Mouse (Mus musculus) heart, embryonic 16.5 days (tissue): Measurements from ENCODE around the gene Tacc2. TPM values are rescaled to one million over a fixed set of nuclear protein-coding genes. Genes with fewer than 3 reads are reported as not detected.

Source experiments
- ATAC-seq: fragments of 200-750 bp; cut with Nextera tagmentation; replicated peaks from 2 replicates; pipeline ENCODE4 v1.8.0; 2017; ENCODE audit warnings: moderate number of reproducible peaks; ENCODE audit not compliant: insufficient read depth, low FRiP score; ENCODE audit errors: extremely low read depth
- H3K27ac ChIP-seq: fragments of 300-500 bp; sonication (generic); 2 replicates; pipeline ENCODE4 v1.5.1; 2014; ENCODE audit warnings: mild to moderate bottlenecking, low read length, control low read depth, moderate library complexity
- H3K27me3 ChIP-seq: fragments of 300-500 bp; sonication (generic); 2 replicates; pipeline ENCODE4 v1.6.1; 2014; ENCODE audit warnings: low read length, mixed read lengths; ENCODE audit not compliant: control insufficient read depth, insufficient read depth
- H3K36me3 ChIP-seq: fragments of 300-500 bp; sonication (generic); 2 replicates; pipeline ENCODE4 v1.6.1; 2014; ENCODE audit not compliant: control insufficient read depth, insufficient read depth
- H3K4me1 ChIP-seq: fragments of 300-500 bp; sonication (generic); 2 replicates; pipeline ENCODE4 v1.6.1; 2014; ENCODE audit warnings: low read length, mixed read lengths; ENCODE audit not compliant: control insufficient read depth, insufficient read depth
- H3K4me2 ChIP-seq: fragments of 300-500 bp; sonication (generic); 2 replicates; pipeline ENCODE4 v1.6.1; 2014; ENCODE audit warnings: low read depth, mild to moderate bottlenecking, control low read depth, low read length
- H3K4me3 ChIP-seq: fragments of 300-500 bp; sonication (generic); 2 replicates; pipeline ENCODE4 v1.5.1; 2014; ENCODE audit warnings: mild to moderate bottlenecking, control low read depth, low read length
- H3K9ac ChIP-seq: fragments of 300-500 bp; sonication (generic); 2 replicates; pipeline ENCODE4 v1.6.1; 2014; ENCODE audit warnings: low read length, control low read depth
- H3K9me3 ChIP-seq: fragments of 300-500 bp; sonication (generic); replicated peaks from 2 replicates; pipeline ENCODE4 v1.6.1; 2016; ENCODE audit warnings: low read length; ENCODE audit not compliant: control insufficient read depth
- WGBS: fragments of 180-500 bp; shearing (Covaris S2); extraction: QIAGEN DNeasy Blood & Tissue Kit; methylation state at CpG from one replicate; pipeline ENCODE4 v1.1.7; 2014; 5-methylcytosine and 5-hydroxymethylcytosine counted together
- polyA plus RNA-seq: library from polyadenylated mRNA; unstranded; fragments of >200 nt; fragmentation: Nextera tagmentation; extraction: Ambion mirVana; gene quantifications from 2 replicates; pipeline ENCODE4 v1.2.1, GENCODE M21; 2015

Tacc2 gene
- polyA plus RNA-seq, 1 experiment from 2014 or later, result 47.0 TPM

- Histone ChIP-seq H3K4me1 (peaks cover 64% of the 10 kb centered on the region), H3K27ac (peak overlapping the region; percentile 99)
These were observed 94.1 kb downstream of the Tacc2 start for GRCm38 (mm10) chr7:130671301-130671700.

GRCm38 (mm10) chr7:130673169-130674033, 96.2 kb downstream of the Tacc2 start:
- Histone ChIP-seq H3K27me3 (no peaks in the 10 kb centered on the region), H3K9ac (peak overlapping the region; percentile 74), H3K27ac (peak overlapping the region; percentile 99), H3K4me1 (peaks cover 57% of the 10 kb centered on the region), H3K9me3 (0 out of 2 replicates have a peak, but pooled peaks cover 2% of the 10 kb centered on the region), H3K4me2 (peak overlapping the region; percentile 14; the same call in 1 of the 2 replicates), H3K36me3 (peaks cover 15% of the 10 kb centered on the region), H3K4me3 (no peak overlapping the region)
- 31% methylated on average over 9 of the region's 9 CpGs for WGBS
- ATAC-seq, result peak; percentile 24; the same call in 1 of the 2 replicates

More at GRCm38 (mm10) chr7:130671301-130671700, 94.1 kb downstream of the Tacc2 start:
- 0 out of 2 replicates have a peak, but pooled peaks have one; percentile 4 for ATAC-seq
- H3K27me3 ChIP-seq, result no peaks in the 10 kb centered on the region
- H3K4me3 ChIP-seq, result no peak overlapping the region
- peak overlapping the region; percentile 42 for H3K9ac ChIP-seq
- no peak overlapping the region for H3K4me2 ChIP-seq
- H3K36me3 ChIP-seq, result peaks cover 12% of the 10 kb centered on the region
- WGBS, result 56% methylated on average over 6 of the region's 6 CpGs
- no peaks in the 10 kb centered on the region for H3K9me3 ChIP-seq

- ATAC-seq, result no peak
These were observed 97.3 kb downstream of the Tacc2 start for GRCm38 (mm10) chr7:130674526-130674925.

GRCm38 (mm10) chr7:130676885-130677540, 99.8 kb downstream of the Tacc2 start:
- Histone ChIP-seq H3K4me1 (peaks cover 34% of the 10 kb centered on the region), H3K27ac (no peak overlapping the region), H3K27me3 (no peaks in the 10 kb centered on the region), H3K9me3 (0 out of 2 replicates have a peak, but pooled peaks cover 2% of the 10 kb centered on the region), H3K36me3 (peaks cover 23% of the 10 kb centered on the region), H3K4me3 (no peak overlapping the region), H3K9ac (no peak overlapping the region), H3K4me2 (no peak overlapping the region)
- ATAC-seq, result no peak
- 79% methylated on average over 11 of the region's 11 CpGs for WGBS

More at GRCm38 (mm10) chr7:130674526-130674925, 97.3 kb downstream of the Tacc2 start:
- Histone ChIP-seq H3K4me2 (no peak overlapping the region), H3K27ac (no peak overlapping the region), H3K27me3 (no peaks in the 10 kb centered on the region), H3K9ac (no peak overlapping the region), H3K9me3 (0 out of 2 replicates have a peak, but pooled peaks cover 2% of the 10 kb centered on the region), H3K4me1 (peaks cover 47% of the 10 kb centered on the region), H3K4me3 (no peak overlapping the region), H3K36me3 (peaks cover 21% of the 10 kb centered on the region)
- WGBS, result 71% methylated on average over 9 of the region's 9 CpGs

GRCm38 (mm10) chr7:130677541-130678274, 100.5 kb downstream of the Tacc2 start:
- peak overlapping the region; percentile 57; the same call in 1 of the 2 replicates for H3K27ac ChIP-seq
- H3K36me3 ChIP-seq, result peaks cover 23% of the 10 kb centered on the region
- no peak overlapping the region for H3K4me2 ChIP-seq
- WGBS, result 84% methylated on average over 12 of the region's 12 CpGs
- peaks cover 32% of the 10 kb centered on the region for H3K4me1 ChIP-seq
- H3K9me3 ChIP-seq, result 0 out of 2 replicates have a peak, but pooled peaks cover 2% of the 10 kb centered on the region
- no peaks in the 10 kb centered on the region for H3K27me3 ChIP-seq
- no peak for ATAC-seq
- no peak overlapping the region for H3K9ac ChIP-seq
- no peak overlapping the region for H3K4me3 ChIP-seq

GRCm38 (mm10) chr7:130678414-130678813, 101.2 kb downstream of the Tacc2 start:
- Histone ChIP-seq H3K4me3 (no peak overlapping the region), H3K27me3 (no peaks in the 10 kb centered on the region), H3K4me2 (no peak overlapping the region), H3K9ac (no peak overlapping the region), H3K9me3 (0 out of 2 replicates have a peak, but pooled peaks cover 2% of the 10 kb centered on the region), H3K4me1 (peaks cover 26% of the 10 kb centered on the region), H3K27ac (peak overlapping the region; percentile 57; the same call in 1 of the 2 replicates), H3K36me3 (peaks cover 23% of the 10 kb centered on the region)
- ATAC-seq, result no peak
- 73% methylated on average over 6 of the region's 6 CpGs for WGBS

- Histone ChIP-seq H3K27ac (peak overlapping the region; percentile 85), H3K9me3 (no peaks in the 10 kb centered on the region), H3K36me3 (peaks cover 7% of the 10 kb centered on the region; the same call in 1 of the 2 replicates), H3K27me3 (no peaks in the 10 kb centered on the region), H3K4me2 (no peak overlapping the region), H3K4me3 (no peak overlapping the region), H3K4me1 (peaks cover 17% of the 10 kb centered on the region), H3K9ac (no peak overlapping the region)
- peak; percentile 88 for ATAC-seq
- WGBS, result 22% methylated on average over 4 of the region's 4 CpGs
These were observed 104.6 kb downstream of the Tacc2 start for GRCm38 (mm10) chr7:130681798-130682197.

GRCm38 (mm10) chr7:130688601-130689000, 111.4 kb downstream of the Tacc2 start:
- H3K4me3 ChIP-seq, result no peak overlapping the region
- no peak overlapping the region for H3K27ac ChIP-seq
- ATAC-seq, result no peak
- H3K9ac ChIP-seq, result no peak overlapping the region
- H3K27me3 ChIP-seq, result no peaks in the 10 kb centered on the region
- H3K9me3 ChIP-seq, result no peaks in the 10 kb centered on the region
- H3K36me3 ChIP-seq, result no peaks in the 10 kb centered on the region
- no peak overlapping the region for H3K4me2 ChIP-seq
- peaks cover 34% of the 10 kb centered on the region for H3K4me1 ChIP-seq
- WGBS, result 84% methylated on average over 4 of the region's 4 CpGs
